Mouse (Mus musculus) embryonic facial prominence, embryonic 13.5 days (tissue): ENCODE results near the gene Sec14l3. TPM values are rescaled to one million over a fixed set of nuclear protein-coding genes. Genes with fewer than 3 reads are reported as not detected.

Experiments
- ATAC-seq: fragments of 200-750 bp; cut with Nextera tagmentation; 2 replicates; pipeline ENCODE4 v1.8.0; 2017; ENCODE audit warnings: low read depth; ENCODE audit not compliant: insufficient number of reproducible peaks, insufficient read depth, low FRiP score, low TSS enrichment
- H3K27ac ChIP-seq: fragments of 300-500 bp; sonication (generic); 2 replicates; pipeline ENCODE4 v1.5.1; 2015; ENCODE audit warnings: moderate library complexity, mild to moderate bottlenecking, inconsistent platforms
- H3K27me3 ChIP-seq: fragments of 300-500 bp; sonication (generic); 2 replicates; pipeline ENCODE4 v1.6.1; 2015; ENCODE audit warnings: mild to moderate bottlenecking, inconsistent platforms
- H3K36me3 ChIP-seq: fragments of 300-500 bp; sonication (generic); 2 replicates; pipeline ENCODE4 v1.6.1; 2015; ENCODE audit warnings: mild to moderate bottlenecking, inconsistent platforms
- H3K4me1 ChIP-seq: fragments of 300-500 bp; sonication (generic); 2 replicates; pipeline ENCODE4 v1.6.1; 2015; ENCODE audit warnings: inconsistent platforms
- H3K4me2 ChIP-seq: fragments of 300-500 bp; sonication (generic); 2 replicates; pipeline ENCODE4 v1.6.1; 2015; ENCODE audit warnings: moderate library complexity, mild to moderate bottlenecking, inconsistent platforms
- H3K4me3 ChIP-seq: fragments of 300-500 bp; sonication (generic); 2 replicates; pipeline ENCODE4 v1.5.1; 2015; ENCODE audit warnings: mild to moderate bottlenecking, inconsistent platforms
- H3K9ac ChIP-seq: fragments of 300-500 bp; sonication (generic); 2 replicates; pipeline ENCODE4 v1.6.1; 2015; ENCODE audit warnings: mild to moderate bottlenecking, inconsistent platforms
- H3K9me3 ChIP-seq: fragments of 300-500 bp; sonication (generic); 2 replicates; pipeline ENCODE4 v1.6.1; 2016; ENCODE audit warnings: inconsistent platforms
- WGBS: fragments of 180-500 bp; shearing (Covaris S2); methylation state at CpG from one replicate; pipeline ENCODE4 v1.1.7; 2015; ENCODE audit warnings: mixed read lengths; 5-methylcytosine and 5-hydroxymethylcytosine counted together
- polyA plus RNA-seq: library from polyadenylated mRNA; unstranded; fragments of >200 nt; fragmentation: Nextera tagmentation; extraction: Ambion mirVana; gene quantifications from 2 replicates; pipeline ENCODE4 v1.2.1, GENCODE M21; 2015

Sec14l3 gene
- polyA plus RNA-seq, 1 experiment from 2014 or later, result not detected

DNA sequence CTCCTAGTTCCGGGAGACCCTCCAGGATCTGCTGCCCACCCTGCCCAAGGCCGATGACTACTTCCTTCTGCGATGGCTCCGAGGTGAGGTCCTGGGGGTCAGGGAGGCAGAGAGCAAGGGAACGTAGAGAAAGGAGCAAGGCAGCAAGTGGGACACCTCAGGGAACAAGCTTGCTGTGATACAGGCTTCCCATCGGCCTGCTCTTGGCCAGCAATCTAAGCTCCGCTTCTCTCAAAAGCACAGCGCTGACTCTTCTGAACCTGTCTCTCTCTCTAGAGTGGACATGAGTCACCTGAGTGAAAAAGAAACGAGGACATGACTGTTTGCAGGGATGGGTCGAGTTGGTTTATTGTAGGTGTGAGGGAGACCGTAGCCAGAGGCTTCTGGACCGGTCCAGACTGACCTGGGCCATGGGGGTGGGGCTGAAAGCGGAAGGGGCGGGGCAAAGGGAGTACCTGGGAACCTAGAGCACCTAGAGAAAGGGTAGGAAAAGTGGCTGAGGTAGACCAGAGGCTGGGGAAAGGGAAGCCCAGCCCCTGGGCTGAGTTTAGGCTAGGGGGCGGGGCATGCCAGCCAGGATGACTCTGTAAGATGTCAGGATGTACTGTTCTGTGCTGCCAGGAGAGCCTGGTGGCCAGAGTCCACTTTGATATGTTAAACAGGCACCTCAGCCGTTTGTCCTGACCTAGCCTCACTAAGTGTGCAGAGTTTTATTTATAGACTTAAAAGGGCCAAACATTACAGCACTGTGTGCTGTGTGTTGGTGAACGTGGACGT, 29.3 kb upstream of the Sec14l3 start:
- 67% methylated on average over 18 of the region's 18 CpGs for WGBS

DNA sequence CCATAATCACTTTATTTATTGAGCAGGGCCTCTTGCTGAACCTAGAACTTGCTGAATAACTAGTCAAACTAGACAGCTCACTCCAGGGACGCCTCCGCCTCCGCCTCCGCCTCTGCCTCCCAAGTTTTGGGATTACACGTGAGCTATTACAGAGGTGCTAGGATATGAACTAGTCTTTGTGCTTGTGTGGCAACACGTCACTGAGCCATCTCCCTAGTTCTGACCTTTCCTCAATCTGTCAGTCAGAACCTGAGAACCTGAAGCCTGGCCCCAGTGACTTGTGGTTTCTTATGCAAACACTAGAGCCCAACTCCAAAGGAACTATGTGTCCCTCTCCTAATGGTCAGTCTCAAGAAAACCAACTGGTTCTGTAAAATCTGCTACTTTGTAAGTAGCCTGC, 28.7 kb upstream of the Sec14l3 start:
- 85% methylated on average over 6 of the region's 6 CpGs for WGBS

More for the DNA sequence above, 29.3 kb upstream of the Sec14l3 start:
- Histone ChIP-seq H3K27ac (no peak overlapping the region), H3K9me3 (no peaks in the 10 kb centered on the region), H3K4me3 (no peak overlapping the region), H3K9ac (no peak overlapping the region), H3K27me3 (peaks cover 16% of the 10 kb centered on the region), H3K4me2 (no peak overlapping the region), H3K36me3 (no peaks in the 10 kb centered on the region), H3K4me1 (0 out of 2 replicates have a peak, but pooled peaks cover 3% of the 10 kb centered on the region)
- no peak for ATAC-seq

DNA sequence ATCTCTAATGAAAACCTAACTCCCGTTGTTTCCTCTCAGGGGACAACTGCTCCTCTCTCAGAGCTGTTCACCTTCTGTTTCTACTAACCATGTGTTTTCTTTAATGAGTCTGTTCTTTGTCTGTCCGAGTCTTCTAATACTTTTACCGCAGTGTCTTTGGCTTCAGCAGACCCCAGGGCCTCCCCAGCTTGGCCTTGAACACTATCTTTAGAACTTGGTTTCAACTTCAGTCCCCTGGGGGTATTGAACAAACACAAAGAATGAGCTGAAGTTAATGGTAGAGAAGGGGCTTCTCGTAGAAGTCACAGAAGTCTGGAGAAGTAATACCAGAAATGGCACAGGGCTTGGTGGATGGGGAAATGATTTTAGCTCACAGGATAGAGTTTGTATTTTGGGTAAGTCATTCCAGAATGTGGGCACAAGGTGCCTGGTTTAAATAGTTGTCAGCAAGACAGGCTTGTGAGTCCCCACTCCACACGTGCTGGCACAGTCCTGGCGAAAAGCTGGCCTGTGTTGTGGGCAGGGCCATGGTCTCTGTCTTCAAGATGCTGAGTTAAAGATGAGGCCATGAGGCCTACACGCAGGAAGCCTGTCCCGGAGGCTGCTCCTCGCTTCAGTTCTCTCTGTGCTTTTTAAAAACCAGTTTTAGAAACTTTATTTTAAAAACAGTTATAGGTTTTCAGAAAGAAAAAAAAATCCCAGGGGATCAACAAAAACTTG, 28.1 kb upstream of the Sec14l3 start:
- no peak overlapping the region for H3K27ac ChIP-seq
- ATAC-seq, result no peak
- H3K4me3 ChIP-seq, result no peak overlapping the region
- 0 out of 2 replicates have a peak, but pooled peaks cover 3% of the 10 kb centered on the region for H3K4me1 ChIP-seq
- H3K36me3 ChIP-seq, result no peaks in the 10 kb centered on the region
- peaks cover 9% of the 10 kb centered on the region for H3K27me3 ChIP-seq
- no peak overlapping the region for H3K9ac ChIP-seq
- H3K9me3 ChIP-seq, result no peaks in the 10 kb centered on the region
- 54% methylated on average over 9 of the region's 9 CpGs for WGBS
- no peak overlapping the region for H3K4me2 ChIP-seq

More for the DNA sequence above, 28.7 kb upstream of the Sec14l3 start:
- 0 out of 2 replicates have a peak, but pooled peaks cover 3% of the 10 kb centered on the region for H3K4me1 ChIP-seq
- no peak overlapping the region for H3K4me3 ChIP-seq
- H3K9ac ChIP-seq, result no peak overlapping the region
- ATAC-seq, result no peak
- H3K4me2 ChIP-seq, result no peak overlapping the region
- H3K9me3 ChIP-seq, result no peaks in the 10 kb centered on the region
- H3K36me3 ChIP-seq, result no peaks in the 10 kb centered on the region
- H3K27me3 ChIP-seq, result peaks cover 15% of the 10 kb centered on the region
- no peak overlapping the region for H3K27ac ChIP-seq

DNA sequence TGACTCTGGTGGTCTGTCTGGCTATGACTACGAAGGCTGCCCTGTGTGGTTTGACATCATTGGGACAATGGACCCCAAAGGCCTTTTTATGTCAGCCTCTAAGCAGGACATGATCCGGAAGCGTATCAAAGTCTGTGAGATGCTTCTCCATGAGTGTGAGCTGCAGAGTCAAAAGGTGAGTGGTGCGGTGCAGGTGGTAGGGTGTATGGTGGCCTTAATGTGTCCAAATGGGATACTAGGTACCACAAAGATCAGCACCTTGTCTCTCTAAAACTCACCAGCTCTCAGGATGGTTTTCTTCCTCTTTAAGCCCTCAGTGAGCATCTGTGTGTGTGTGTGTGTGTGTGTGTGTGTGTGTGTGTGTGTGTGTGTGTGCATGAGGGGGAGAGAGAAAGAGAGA, 24.7 kb upstream of the Sec14l3 start:
- no peaks in the 10 kb centered on the region for H3K36me3 ChIP-seq
- no peaks in the 10 kb centered on the region for H3K9me3 ChIP-seq
- H3K4me1 ChIP-seq, result no peaks in the 10 kb centered on the region
- no peaks in the 10 kb centered on the region for H3K27me3 ChIP-seq
- no peak overlapping the region for H3K9ac ChIP-seq
- no peak overlapping the region for H3K27ac ChIP-seq
- no peak overlapping the region for H3K4me2 ChIP-seq
- no peak for ATAC-seq
- H3K4me3 ChIP-seq, result no peak overlapping the region
- 88% methylated on average over 4 of the region's 4 CpGs for WGBS

DNA sequence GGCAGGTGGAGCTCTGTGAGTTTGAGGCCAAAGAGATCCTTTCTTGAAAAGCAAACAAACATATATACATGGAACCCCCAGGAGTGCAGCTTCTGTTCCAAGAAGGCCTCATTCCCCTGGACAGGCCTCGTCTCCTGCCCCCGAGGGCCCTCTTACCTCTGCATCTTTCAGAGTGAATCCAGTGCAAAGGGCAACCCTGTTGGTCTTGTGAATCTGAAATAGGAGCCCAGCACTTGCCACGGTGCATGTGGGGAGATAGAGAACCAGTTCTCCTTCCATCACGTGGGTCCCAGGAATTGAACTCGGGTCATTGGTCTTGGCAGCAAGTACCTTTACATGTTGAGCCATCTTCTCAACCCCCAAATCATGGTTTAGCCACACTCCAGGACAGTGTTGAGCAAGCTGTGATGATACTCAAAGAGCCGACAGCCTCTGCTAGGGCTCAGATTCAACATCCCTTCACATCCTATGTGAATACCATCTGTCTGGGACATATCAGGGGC, 23.5 kb upstream of the Sec14l3 start:
- Histone ChIP-seq H3K4me1 (no peaks in the 10 kb centered on the region), H3K9me3 (no peaks in the 10 kb centered on the region), H3K9ac (no peak overlapping the region), H3K4me2 (no peak overlapping the region), H3K36me3 (no peaks in the 10 kb centered on the region), H3K4me3 (no peak overlapping the region), H3K27ac (no peak overlapping the region), H3K27me3 (no peaks in the 10 kb centered on the region)
- WGBS, result 80% methylated on average over 6 of the region's 6 CpGs
- ATAC-seq, result no peak

DNA sequence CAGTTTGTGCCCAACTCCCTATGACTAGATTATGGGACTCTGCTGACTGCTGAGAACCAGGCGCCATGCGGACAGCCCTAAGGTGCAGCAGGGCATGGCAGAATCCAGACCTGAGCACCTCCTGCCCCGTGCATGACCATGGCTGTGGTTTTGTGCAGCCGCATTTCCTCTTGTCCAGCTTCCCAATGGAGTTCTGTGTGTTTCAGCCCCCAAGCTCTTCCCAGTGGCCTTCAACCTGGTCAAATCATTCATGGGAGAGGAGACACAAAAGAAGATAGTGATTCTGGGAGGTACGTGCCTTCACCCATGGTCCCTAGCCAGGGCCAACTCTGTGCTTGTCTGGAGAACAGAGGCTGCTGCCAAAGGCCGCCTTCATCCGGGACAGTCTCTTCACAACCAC, 21.6 kb upstream of the Sec14l3 start:
- H3K9me3 ChIP-seq, result no peaks in the 10 kb centered on the region
- no peaks in the 10 kb centered on the region for H3K4me1 ChIP-seq
- H3K4me2 ChIP-seq, result no peak overlapping the region
- H3K27me3 ChIP-seq, result no peaks in the 10 kb centered on the region
- no peaks in the 10 kb centered on the region for H3K36me3 ChIP-seq
- ATAC-seq, result no peak
- no peak overlapping the region for H3K27ac ChIP-seq
- H3K4me3 ChIP-seq, result no peak overlapping the region
- WGBS, result 88% methylated on average over 7 of the region's 7 CpGs
- H3K9ac ChIP-seq, result no peak overlapping the region

DNA sequence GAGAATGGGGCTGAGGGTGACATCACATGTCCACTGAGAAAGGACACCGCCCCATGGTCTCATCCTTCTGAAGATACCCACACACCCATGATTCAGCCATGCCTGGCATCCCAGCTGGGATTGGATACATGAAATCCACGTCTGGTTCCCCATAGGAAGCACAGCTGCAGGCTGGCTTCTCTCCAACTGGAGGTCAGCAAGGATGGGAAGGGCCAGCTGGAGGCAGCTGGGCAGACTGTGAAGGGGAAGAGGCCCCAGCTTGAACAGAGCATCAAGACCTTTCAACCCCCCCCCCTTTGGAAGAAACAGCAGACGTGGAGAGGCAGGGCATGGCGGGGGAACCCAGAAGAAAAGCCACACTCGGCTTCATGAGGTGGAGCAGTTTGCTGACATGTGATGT, 18.1 kb upstream of the Sec14l3 start:
- no peak for ATAC-seq
- Histone ChIP-seq H3K4me3 (no peak overlapping the region), H3K36me3 (no peaks in the 10 kb centered on the region), H3K4me1 (no peaks in the 10 kb centered on the region), H3K27ac (no peak overlapping the region), H3K9ac (no peak overlapping the region), H3K4me2 (no peak overlapping the region), H3K9me3 (no peaks in the 10 kb centered on the region), H3K27me3 (no peaks in the 10 kb centered on the region)
- WGBS, result 72% methylated on average over 5 of the region's 5 CpGs

DNA sequence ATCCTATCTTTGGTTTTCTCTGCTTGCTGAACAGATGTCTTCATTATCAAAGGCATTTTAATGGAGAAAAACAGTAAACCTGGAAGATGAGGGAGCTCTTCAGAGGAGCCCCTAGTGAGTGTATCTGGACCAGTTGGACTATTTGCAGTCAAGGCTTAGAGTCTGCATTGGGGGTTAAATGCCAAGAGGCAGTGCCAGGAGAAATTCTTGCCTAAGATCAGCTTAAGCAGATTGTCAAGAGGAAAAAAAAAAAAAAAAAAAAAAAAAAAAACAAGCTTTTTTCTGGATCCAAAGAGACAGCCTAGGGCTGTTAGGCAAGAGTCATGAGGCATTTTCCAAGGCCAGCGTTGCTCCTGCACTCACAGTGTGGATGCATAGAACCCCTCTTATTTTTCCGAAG, 16.9 kb upstream of the Sec14l3 start:
- 84% methylated on average over 2 of the region's 2 CpGs for WGBS
- H3K9ac ChIP-seq, result no peak overlapping the region
- ATAC-seq, result no peak
- H3K4me2 ChIP-seq, result no peak overlapping the region
- H3K27ac ChIP-seq, result no peak overlapping the region
- no peaks in the 10 kb centered on the region for H3K27me3 ChIP-seq
- no peaks in the 10 kb centered on the region for H3K4me1 ChIP-seq
- no peaks in the 10 kb centered on the region for H3K36me3 ChIP-seq
- H3K4me3 ChIP-seq, result no peak overlapping the region
- no peaks in the 10 kb centered on the region for H3K9me3 ChIP-seq

DNA sequence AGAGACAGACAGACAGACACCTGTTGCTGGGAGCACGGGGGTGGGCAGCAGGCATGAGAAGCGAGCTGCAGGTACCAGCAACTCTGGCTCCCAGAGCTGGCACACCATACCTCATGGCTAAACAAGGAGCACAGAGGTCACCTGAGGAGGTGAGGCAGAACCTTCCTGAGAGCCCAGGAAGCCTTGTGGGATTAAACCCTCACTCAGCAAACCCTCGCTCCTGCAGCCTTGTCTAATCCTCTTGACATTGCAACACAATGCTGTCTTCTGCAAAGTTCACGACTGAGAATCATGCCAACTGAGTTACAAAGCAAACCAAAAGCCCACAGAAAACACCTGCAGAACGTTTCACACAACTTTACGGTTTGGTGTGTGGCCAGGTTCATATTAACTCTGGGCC, 16.2 kb upstream of the Sec14l3 start:
- Histone ChIP-seq H3K4me3 (no peak overlapping the region), H3K4me2 (no peak overlapping the region), H3K9ac (no peak overlapping the region), H3K36me3 (no peaks in the 10 kb centered on the region), H3K27me3 (no peaks in the 10 kb centered on the region), H3K27ac (no peak overlapping the region), H3K4me1 (no peaks in the 10 kb centered on the region), H3K9me3 (no peaks in the 10 kb centered on the region)
- no peak for ATAC-seq
- 84% methylated on average over 6 of the region's 6 CpGs for WGBS

DNA sequence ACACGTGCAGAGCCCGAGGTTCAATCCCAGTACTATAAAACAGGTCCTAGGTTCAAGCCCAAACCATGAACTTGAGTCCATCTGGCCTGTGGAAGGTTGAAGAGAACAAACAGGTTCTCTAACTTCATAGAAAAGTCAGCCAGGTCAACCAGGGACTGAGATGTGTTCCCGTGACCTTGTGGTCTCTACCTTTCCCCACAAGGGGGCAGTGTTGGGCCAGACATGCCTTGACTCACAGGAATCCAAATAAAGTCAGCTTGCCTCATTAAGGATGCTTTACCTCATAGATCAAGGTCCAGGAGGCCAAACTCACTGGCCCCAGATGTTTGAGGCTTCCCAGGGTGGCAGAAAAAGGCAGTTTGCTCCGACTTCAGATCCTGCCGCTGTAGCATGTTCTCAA, 11.1 kb upstream of the Sec14l3 start:
- ATAC-seq, result no peak
- H3K9ac ChIP-seq, result no peak overlapping the region
- 15% methylated on average over 5 of the region's 5 CpGs for WGBS
- no peak overlapping the region for H3K4me2 ChIP-seq
- no peaks in the 10 kb centered on the region for H3K36me3 ChIP-seq
- H3K4me3 ChIP-seq, result no peak overlapping the region
- H3K27me3 ChIP-seq, result no peaks in the 10 kb centered on the region
- H3K9me3 ChIP-seq, result no peaks in the 10 kb centered on the region
- no peaks in the 10 kb centered on the region for H3K4me1 ChIP-seq
- no peak overlapping the region for H3K27ac ChIP-seq

DNA sequence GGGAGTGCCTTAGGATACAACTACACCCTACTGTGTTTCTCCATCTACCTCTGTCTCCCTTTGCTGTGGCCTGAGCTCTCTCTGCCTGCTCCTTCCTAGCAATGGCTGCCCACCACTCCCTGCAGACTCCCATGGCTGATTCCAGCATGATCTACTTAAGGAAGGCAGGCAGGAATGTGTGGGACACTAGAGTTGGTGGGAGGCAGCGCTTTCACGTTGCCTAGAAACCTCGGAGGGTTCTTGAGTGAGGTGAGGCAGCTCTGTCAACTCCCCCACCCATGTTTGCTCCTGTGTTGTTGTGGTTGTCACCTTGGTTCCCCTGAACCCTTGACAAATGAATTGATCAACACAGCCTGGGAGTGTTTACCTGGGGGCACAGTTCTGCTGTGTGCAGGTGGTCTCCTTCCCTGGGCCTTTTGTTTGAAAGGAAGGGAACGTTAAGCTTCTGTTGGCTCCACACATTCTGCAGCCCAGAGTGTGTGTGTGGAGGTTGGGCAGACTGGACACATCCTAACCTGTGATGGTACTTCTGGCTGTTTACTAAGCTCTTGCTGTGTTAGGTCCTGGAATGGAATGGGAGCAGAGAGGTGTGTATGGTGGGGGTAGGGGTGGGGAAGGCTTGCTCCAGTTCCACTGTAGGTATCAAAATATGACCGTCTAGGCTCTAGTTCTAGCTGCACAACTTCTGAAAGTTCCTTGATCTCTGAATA, 3.6 kb upstream of the Sec14l3 start:
- Histone ChIP-seq H3K27me3 (peaks cover 4% of the 10 kb centered on the region; the same call in 1 of the 2 replicates), H3K27ac (no peak overlapping the region), H3K4me2 (no peak overlapping the region), H3K4me3 (no peak overlapping the region), H3K9me3 (no peaks in the 10 kb centered on the region), H3K36me3 (no peaks in the 10 kb centered on the region), H3K9ac (no peak overlapping the region), H3K4me1 (peaks cover 6% of the 10 kb centered on the region; the same call in 1 of the 2 replicates)
- no peak for ATAC-seq
- 78% methylated on average over 5 of the region's 5 CpGs for WGBS
